Mouse (Mus musculus): ENCODE measurements around the gene Zfand2a. TPM values are rescaled to one million over a fixed set of nuclear protein-coding genes. Genes with fewer than 3 reads are reported as not detected.

Zfand2a gene
- 19.8 and 22.1 TPM in 2 replicates for polyA plus RNA-seq (2012; rRNA removed)

GRCm38 (mm10) chr5:139484185-139484814 lies at the start of gene Zfand2a:
Gene Zfand2a, minus strand, starts transcription at chr5:139484549.

DNA sequence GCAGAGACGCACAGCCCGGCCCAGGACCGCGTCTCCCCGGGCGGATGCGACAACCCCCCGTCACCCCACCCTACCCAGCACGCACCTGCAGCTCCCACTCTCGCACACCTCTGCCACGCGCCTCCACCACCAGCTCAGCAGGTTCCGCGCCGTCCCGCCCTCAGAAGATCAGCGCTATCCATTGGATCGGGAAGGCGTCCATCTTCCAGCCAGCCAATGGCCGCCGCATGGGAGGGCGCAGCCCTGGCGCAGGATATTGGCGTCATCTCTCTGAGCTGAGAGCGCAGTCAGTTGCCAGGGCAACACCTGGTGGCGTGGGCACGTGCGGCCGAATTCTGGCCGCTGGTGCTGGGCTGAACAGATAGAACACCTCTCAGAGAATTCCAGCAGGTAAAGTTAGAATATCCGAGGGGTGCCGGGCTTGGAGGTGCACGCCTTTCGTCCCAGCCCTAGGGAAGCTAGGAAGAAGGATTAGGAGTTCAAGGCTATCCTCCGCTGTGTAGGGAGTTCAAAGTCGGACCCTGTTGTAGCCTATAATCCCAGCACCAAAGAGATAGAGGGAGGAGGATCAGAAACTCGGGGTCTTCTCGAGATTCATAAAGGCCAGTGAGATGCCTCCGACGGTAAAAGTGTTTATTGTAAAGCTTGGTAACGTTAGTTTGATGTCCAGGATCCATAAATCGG lies 23.8 kb downstream of the Zfand2a start, which contains the start of gene 3110082I17Rik:
3110082I17Rik (minus strand) TSS at position 144 of the 684 bp plus-strand sequence.

GRCm38 (mm10) chr5:139423026-139423865 lies 61.1 kb downstream of the Zfand2a start, which contains the start of gene Gper1:
Gene Gper1, plus strand, starts transcription at chr5:139423151.

Other genes with a start within 250 kb of the Zfand2a start
- gene Get4, start 232.2 kb downstream of the Zfand2a start, polyA plus RNA-seq (2012; rRNA removed): 108 and 115 TPM in 2 replicates
- 34.0 and 40.2 TPM in 2 replicates for gene Adap1, start 158.9 kb downstream of the Zfand2a start, polyA plus RNA-seq (2012; rRNA removed)
- gene Cox19, start 133.1 kb downstream of the Zfand2a start, polyA plus RNA-seq (2012; rRNA removed): 113 and 118 TPM in 2 replicates
- 0.09 and 1.9 TPM in 2 replicates for gene Cyp2w1, start 131.9 kb downstream of the Zfand2a start, polyA plus RNA-seq (2012; rRNA removed)
- 1.3 and 1.6 TPM in 2 replicates for gene Gpr146, start 106.9 kb downstream of the Zfand2a start, polyA plus RNA-seq (2012; rRNA removed)
- gene C130050O18Rik, start 79.3 kb downstream of the Zfand2a start, polyA plus RNA-seq (2012; rRNA removed): 0.41 and 1.7 TPM in 2 replicates
- gene Gper1, start 61.4 kb downstream of the Zfand2a start, polyA plus RNA-seq (2012; rRNA removed): 5.0 and 5.1 TPM in 2 replicates
- 12.7 and 15.8 TPM in 2 replicates for gene 3110082I17Rik, start 24.0 kb downstream of the Zfand2a start, polyA plus RNA-seq (2012; rRNA removed)
- gene Uncx, start 58.9 kb upstream of the Zfand2a start, polyA plus RNA-seq (2012; rRNA removed): 21.5 and 29.7 TPM in 2 replicates

All from central nervous system, embryonic 14 days (tissue).